Mouse (Mus musculus) liver, embryonic 11.5 days (tissue): ENCODE data around the gene Arl4a. TPM values are rescaled to one million over a fixed set of nuclear protein-coding genes. Genes with fewer than 3 reads are reported as not detected.

Experiments
- ATAC-seq: fragments of 200-750 bp; cut with Nextera tagmentation; replicated peaks from 2 replicates; pipeline ENCODE4 v1.8.0; 2017; ENCODE audit warnings: moderate number of reproducible peaks, mild to moderate bottlenecking, moderate TSS enrichment, moderate library complexity; ENCODE audit not compliant: low FRiP score
- DNase-seq: peaks from one replicate; pipeline ENCODE4 v3.0.0-alpha.2; 2017; ENCODE audit warnings: low spot score
- H3K27ac ChIP-seq: fragments of 300-500 bp; sonication (generic); 2 replicates; pipeline ENCODE4 v1.5.1; 2014; ENCODE audit warnings: mild to moderate bottlenecking, low read depth, low read length, control low read depth
- H3K27me3 ChIP-seq: fragments of 300-500 bp; sonication (generic); replicated peaks from 2 replicates; pipeline ENCODE4 v1.6.1; 2014; ENCODE audit warnings: low read length, mixed read lengths; ENCODE audit not compliant: control insufficient read depth, insufficient read depth
- H3K36me3 ChIP-seq: fragments of 300-500 bp; sonication (generic); 2 replicates; pipeline ENCODE4 v1.6.1; 2014; ENCODE audit warnings: mild to moderate bottlenecking, low read length, moderate library complexity, mixed read lengths; ENCODE audit not compliant: control insufficient read depth, insufficient read depth
- H3K4me1 ChIP-seq: fragments of 300-500 bp; sonication (generic); replicated peaks from 2 replicates; pipeline ENCODE4 v1.6.1; 2014; ENCODE audit warnings: low read length, mixed read lengths; ENCODE audit not compliant: control insufficient read depth, insufficient read depth
- H3K4me2 ChIP-seq: fragments of 300-500 bp; sonication (generic); 2 replicates; pipeline ENCODE4 v1.6.1; 2014; ENCODE audit warnings: mild to moderate bottlenecking, control low read depth, moderate library complexity
- H3K4me3 ChIP-seq: fragments of 300-500 bp; sonication (generic); 2 replicates; pipeline ENCODE4 v1.5.1; 2014; ENCODE audit warnings: low read depth, low read length, control low read depth
- H3K9ac ChIP-seq: fragments of 300-500 bp; sonication (generic); 2 replicates; pipeline ENCODE4 v1.6.1; 2014; ENCODE audit warnings: low read depth, low read length, control low read depth
- H3K9me3 ChIP-seq: fragments of 300-500 bp; sonication (generic); 2 replicates; pipeline ENCODE4 v1.6.1; 2016; ENCODE audit warnings: low read length, inconsistent platforms, mixed read lengths; ENCODE audit not compliant: control insufficient read depth
- WGBS: fragments of 180-500 bp; shearing (Covaris S2); extraction: QIAGEN DNeasy Blood & Tissue Kit; methylation state at CpG from one replicate; pipeline ENCODE4 v1.1.7; 2014; 5-methylcytosine and 5-hydroxymethylcytosine counted together
- polyA plus RNA-seq: library from polyadenylated mRNA; unstranded; fragments of >200 nt; fragmentation: Nextera tagmentation; extraction: Ambion mirVana; gene quantifications from 2 replicates; pipeline ENCODE4 v1.2.1, GENCODE M21; 2014

Gene Arl4a
- polyA plus RNA-seq, 1 experiment from 2014 or later = 44.9 TPM

GRCm38 (mm10) chr12:40022344-40022743 lies 15.5 kb downstream of the Arl4a start:
- H3K4me3 ChIP-seq = no peak overlapping the region
- no peaks in the 10 kb centered on the region; the same call in 1 of the 2 replicates for H3K4me1 ChIP-seq

GRCm38 (mm10) chr12:40017955-40018505 lies 19.8 kb downstream of the Arl4a start:
- WGBS = 80% methylated on average over 6 of the region's 6 CpGs
- ATAC-seq (no peak), DNase-seq (no peak)
- Histone ChIP-seq H3K4me1 (peaks cover 4% of the 10 kb centered on the region), H3K4me3 (no peak overlapping the region), H3K27me3 (no peaks in the 10 kb centered on the region), H3K27ac (no peak overlapping the region; the same call in 1 of the 2 replicates), H3K9ac (no peak overlapping the region), H3K4me2 (no peak overlapping the region), H3K9me3 (no peaks in the 10 kb centered on the region), H3K36me3 (no peaks in the 10 kb centered on the region)

More at GRCm38 (mm10) chr12:40022344-40022743, 15.5 kb downstream of the Arl4a start:
- Histone ChIP-seq H3K9me3 (no peaks in the 10 kb centered on the region), H3K9ac (no peak overlapping the region), H3K27me3 (no peaks in the 10 kb centered on the region), H3K36me3 (no peaks in the 10 kb centered on the region), H3K27ac (no peak overlapping the region), H3K4me2 (no peak overlapping the region)
- DNase-seq (no peak), ATAC-seq (no peak)
- WGBS = 82% methylated on average over 3 of the region's 3 CpGs

GRCm38 (mm10) chr12:40016648-40017460 lies 21.0 kb downstream of the Arl4a start:
- H3K4me3 ChIP-seq = peak overlapping the region; percentile 36
- H3K4me2 ChIP-seq = peak overlapping the region; percentile 61
- H3K4me1 ChIP-seq = peaks cover 4% of the 10 kb centered on the region
- H3K36me3 ChIP-seq = no peaks in the 10 kb centered on the region
- WGBS = 20% methylated on average over 19 of the region's 19 CpGs
- ATAC-seq = peak; percentile 85
- no peaks in the 10 kb centered on the region for H3K9me3 ChIP-seq
- H3K27ac ChIP-seq = peak overlapping the region; percentile 60
- H3K27me3 ChIP-seq = no peaks in the 10 kb centered on the region
- H3K9ac ChIP-seq = peak overlapping the region; percentile 59
- DNase-seq = peak; percentile 63

- Histone ChIP-seq H3K27me3 (no peaks in the 10 kb centered on the region), H3K9ac (no peak overlapping the region), H3K4me1 (peaks cover 4% of the 10 kb centered on the region), H3K27ac (peak overlapping the region; percentile 60; the same call in 1 of the 2 replicates), H3K4me3 (no peak overlapping the region), H3K36me3 (no peaks in the 10 kb centered on the region), H3K4me2 (no peak overlapping the region; the same call in 1 of the 2 replicates), H3K9me3 (no peaks in the 10 kb centered on the region)
- 83% methylated on average over 9 of the region's 9 CpGs for WGBS
- ATAC-seq = no peak
- DNase-seq = no peak
Measured at GRCm38 (mm10) chr12:40016068-40016467, 21.8 kb downstream of the Arl4a start.

- ATAC-seq = no peak
- H3K9me3 ChIP-seq = no peaks in the 10 kb centered on the region
- no peak overlapping the region for H3K4me2 ChIP-seq
- no peak for DNase-seq
- no peak overlapping the region for H3K9ac ChIP-seq
- no peak overlapping the region for H3K27ac ChIP-seq
- no peaks in the 10 kb centered on the region for H3K36me3 ChIP-seq
- WGBS = 62% methylated on average over 2 of the region's 2 CpGs
- no peak overlapping the region for H3K4me3 ChIP-seq
- no peaks in the 10 kb centered on the region for H3K4me1 ChIP-seq
- no peaks in the 10 kb centered on the region for H3K27me3 ChIP-seq
Measured at GRCm38 (mm10) chr12:40009866-40010265, 28.0 kb downstream of the Arl4a start.

- Histone ChIP-seq H3K36me3 (no peaks in the 10 kb centered on the region), H3K27me3 (no peaks in the 10 kb centered on the region), H3K27ac (no peak overlapping the region), H3K4me3 (no peak overlapping the region), H3K9me3 (no peaks in the 10 kb centered on the region), H3K9ac (no peak overlapping the region), H3K4me1 (no peaks in the 10 kb centered on the region), H3K4me2 (no peak overlapping the region)
- no peak for ATAC-seq
- 54% methylated on average over 3 of the region's 3 CpGs for WGBS
- no peak for DNase-seq
Measured at GRCm38 (mm10) chr12:40008459-40008858, 29.4 kb downstream of the Arl4a start.

- no peak for ATAC-seq
Measured at GRCm38 (mm10) chr12:40004766-40005165, 33.1 kb downstream of the Arl4a start.

GRCm38 (mm10) chr12:39998853-39999195 lies 39.0 kb downstream of the Arl4a start:
- 61% methylated on average over 4 of the region's 4 CpGs for WGBS
- no peak overlapping the region for H3K9ac ChIP-seq
- H3K27ac ChIP-seq = no peak overlapping the region
- no peaks in the 10 kb centered on the region for H3K4me1 ChIP-seq
- H3K4me3 ChIP-seq = no peak overlapping the region
- H3K27me3 ChIP-seq = no peaks in the 10 kb centered on the region
- no peak for DNase-seq
- H3K9me3 ChIP-seq = no peaks in the 10 kb centered on the region
- H3K36me3 ChIP-seq = no peaks in the 10 kb centered on the region
- no peak for ATAC-seq
- no peak overlapping the region; the same call in 1 of the 2 replicates for H3K4me2 ChIP-seq

More at GRCm38 (mm10) chr12:40004766-40005165, 33.1 kb downstream of the Arl4a start:
- no peak for DNase-seq
- H3K27me3 ChIP-seq = no peaks in the 10 kb centered on the region
- H3K9me3 ChIP-seq = no peaks in the 10 kb centered on the region
- H3K4me1 ChIP-seq = no peaks in the 10 kb centered on the region
- no peak overlapping the region for H3K27ac ChIP-seq
- H3K36me3 ChIP-seq = no peaks in the 10 kb centered on the region
- WGBS = 70% methylated on average over 2 of the region's 2 CpGs
- H3K9ac ChIP-seq = no peak overlapping the region
- no peak overlapping the region for H3K4me3 ChIP-seq
- no peak overlapping the region for H3K4me2 ChIP-seq
